Mouse (Mus musculus): Measurements from ENCODE around the gene Gm17079.
"Not testable (repeated sequence)": the region's sequence is repeated elsewhere in the genome, so short reads cannot be mapped to it uniquely, and the experiment has no call there.

Gene Gm17079

DNA sequence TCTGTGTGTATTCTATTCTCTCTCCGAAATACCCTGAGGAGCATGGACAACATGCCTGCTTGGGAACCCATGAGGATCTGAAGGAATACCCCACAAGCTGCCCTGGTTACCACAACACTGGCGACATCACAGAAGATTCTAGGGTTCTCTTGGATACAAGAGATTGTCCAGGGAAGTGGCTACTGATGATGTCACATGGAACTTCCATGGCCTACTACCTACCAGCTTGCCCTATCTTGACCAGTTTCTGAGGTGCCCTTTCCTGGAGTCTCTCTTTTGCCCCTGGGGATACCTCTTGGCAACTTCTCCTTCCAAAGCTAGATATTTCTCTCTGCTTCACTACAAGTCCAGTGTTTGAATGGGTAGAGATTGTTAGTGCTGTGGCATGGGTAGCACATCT lies at the start of gene Gm17079:
TSS of gene Gm17079 (minus strand) at position 101 of the 400 bp plus-strand sequence.
- not testable (repeated sequence) for DNase-seq

DNA sequence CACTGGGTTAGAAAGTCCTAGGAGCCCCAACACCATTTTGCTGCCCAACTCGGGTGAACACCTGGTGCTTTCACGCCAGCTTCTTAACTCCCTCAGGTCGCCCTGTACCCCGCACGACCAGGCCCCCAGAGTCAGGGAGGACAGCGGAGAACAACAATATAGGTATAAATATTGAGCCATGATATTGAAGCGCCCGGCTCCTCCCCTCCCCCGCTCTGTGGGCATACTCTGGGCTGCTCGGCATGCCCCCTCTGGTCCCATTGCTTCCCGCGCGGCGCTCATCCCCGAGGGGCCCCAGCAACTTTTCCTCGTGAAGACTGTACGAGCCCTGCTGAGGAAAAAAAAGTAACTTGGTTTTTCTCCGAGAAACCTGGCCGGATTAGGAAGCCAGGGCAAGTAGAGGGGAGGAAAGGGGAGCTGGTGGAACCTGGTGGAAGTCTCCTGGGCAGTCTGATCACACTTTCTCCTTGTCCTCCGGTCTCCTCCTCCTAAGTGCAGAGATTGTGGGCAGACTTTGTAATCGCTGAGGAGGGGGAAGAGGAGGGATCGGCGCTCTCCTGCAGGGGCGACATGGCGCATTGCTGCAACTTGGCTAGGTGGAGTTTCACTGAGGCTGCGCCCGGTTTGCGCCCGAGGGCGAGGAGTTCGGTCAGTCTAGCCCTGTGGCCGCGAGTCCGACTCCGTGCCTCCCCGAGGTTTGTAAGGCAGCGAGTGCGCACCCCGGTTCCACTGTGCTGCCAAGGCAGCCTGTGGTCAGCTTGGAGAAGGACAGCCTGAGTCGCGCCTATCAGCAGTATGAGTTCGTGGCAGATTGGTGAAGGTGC lies 45.3 kb upstream of the Gm17079 start:
- DNase-seq, result no peak

DNA sequence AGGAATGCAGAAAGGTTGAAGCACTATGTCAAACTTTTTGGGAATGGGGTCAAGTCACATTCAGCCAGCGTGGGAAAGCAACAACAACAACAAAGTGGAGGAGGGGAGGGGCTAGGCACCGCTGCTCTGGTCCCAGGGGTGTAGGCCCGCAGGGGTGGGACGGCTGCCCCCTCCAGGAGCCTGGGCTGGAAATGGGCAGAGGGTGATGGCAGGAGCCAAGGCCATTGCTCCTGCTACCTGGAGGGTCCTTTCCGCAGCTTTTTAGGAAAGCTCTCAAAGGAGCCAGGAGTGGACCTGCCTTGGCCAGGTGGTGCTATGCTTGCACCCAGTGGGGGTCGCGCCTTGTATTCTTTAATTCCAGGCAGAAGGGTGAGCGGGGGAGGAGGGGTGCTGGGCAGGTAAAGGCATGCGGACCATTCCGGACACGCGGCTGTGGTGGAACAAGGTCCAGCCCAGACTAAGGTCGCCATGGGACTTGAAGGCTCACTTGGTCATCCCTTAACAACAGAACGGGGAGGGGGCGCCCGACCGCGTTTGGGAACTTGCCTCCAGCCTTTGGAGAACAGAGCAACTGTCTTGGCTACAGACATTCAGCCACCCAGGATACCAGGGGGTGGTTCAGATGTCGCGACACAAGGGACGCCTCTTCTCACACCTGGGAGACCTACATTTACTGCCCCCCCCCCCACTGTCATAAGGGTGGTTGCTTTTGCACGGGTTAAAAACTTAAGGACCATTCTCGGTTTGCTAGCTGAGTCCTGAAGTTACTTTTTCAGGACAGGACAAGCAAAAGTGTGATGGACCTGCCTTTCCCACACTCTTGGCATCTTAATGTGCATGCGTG lies 44.1 kb upstream of the Gm17079 start:
- no peak for DNase-seq

DNA sequence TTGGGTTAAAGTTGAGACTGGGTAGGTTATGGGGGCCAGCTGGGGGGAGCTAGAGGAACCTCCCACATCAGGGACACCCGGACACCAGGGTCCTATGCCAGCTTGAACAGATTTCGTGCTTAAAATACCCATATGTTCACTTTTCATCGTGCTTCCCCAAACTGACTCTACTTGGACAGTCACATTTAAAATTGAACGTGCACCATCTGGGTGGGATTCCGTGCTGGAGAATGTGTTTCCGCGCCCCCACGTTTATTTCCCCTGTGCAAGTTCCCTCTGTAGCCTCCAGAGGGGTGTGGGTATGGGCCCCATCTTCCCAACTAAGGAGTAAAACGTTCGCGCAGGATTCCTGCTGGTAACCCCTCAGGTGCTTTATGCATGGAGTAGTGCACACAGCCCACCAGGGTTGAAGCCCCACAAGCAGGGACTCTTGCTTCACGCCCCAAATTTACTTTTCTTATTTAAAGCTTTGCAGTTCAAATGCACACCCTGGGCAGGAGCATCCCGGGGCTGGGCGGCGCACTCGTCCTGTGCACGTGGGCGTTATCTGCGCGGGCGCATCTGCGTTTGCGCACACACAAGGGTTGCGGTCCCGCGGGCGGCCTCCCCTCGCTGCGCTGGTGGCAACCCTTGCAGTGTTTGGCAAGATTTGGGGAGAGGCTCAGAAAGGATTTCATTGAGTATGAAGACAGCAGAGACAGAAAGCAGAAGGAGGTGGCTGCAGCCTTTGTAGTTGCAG lies 43.3 kb upstream of the Gm17079 start:
- no peak for DNase-seq

DNA sequence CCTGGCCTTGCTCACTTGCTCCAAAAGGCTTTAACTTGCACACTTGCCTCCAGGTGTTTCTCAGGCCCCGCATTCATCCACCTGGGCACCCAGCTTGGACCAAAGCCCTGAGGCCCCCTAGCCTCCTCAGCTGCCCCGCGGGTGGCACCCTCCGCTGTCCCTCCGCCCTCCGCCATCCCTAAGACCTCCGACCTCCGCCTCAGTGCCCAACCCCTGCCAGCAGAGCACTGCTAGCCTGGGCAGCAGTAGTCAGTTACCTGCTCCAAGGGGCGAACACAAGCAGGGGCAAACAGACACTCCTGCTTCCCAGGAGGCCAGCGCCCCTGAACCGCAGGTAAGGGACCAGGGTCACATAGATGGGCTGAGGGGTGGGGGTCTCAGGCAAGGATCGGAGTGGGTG lies 42.7 kb upstream of the Gm17079 start:
- no peak for DNase-seq

DNA sequence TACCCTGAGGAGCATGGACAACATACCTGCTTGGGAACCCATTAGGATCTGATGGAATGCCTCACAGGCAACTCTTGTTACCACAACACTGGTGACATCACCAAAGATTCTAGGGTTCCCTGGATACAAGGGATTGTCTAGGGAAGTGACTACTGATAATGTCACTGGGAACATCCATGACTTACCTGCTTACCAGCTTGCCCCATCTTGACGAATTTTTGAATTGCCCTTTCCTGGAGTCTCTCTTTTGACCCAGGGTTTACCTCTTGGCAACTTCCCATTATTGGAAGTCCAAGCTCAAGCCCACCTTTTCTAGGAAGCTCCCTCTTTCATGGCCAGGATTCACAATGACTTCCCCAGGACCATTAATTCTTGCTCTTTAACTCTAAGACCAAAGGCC lies 21.8 kb upstream of the Gm17079 start, which contains the start of gene Gm5800:
TSS of gene Gm5800 (minus strand) at position 101 of the 400 bp plus-strand sequence.
- DNase-seq, result no peak

DNA sequence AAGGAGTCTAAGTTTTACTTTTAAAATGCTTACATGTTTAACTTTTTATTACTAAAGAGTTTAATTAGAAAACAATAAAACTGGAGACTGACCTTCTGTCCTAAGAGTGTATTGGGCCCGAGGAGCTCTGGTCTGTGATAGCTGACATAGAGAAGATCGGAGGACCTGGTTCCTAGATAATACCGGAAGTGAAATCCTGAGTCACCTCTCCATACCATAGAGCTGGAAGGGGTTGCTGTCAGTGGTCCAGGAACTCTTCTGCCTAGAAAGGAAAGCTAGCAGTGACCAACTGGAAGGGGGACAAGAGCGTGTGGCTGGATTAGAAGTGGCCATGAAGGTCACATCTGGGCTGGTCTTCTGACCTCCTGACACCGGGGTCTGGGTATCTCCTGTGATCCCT lies 18.0 kb downstream of the Gm17079 start:
- DNase-seq, result no peak

Data from cerebellum, postnatal 36 days (tissue).